Mouse (Mus musculus) liver, embryonic 14.5 days (tissue): ENCODE data around the gene Sirt4. TPM values are rescaled to one million over a fixed set of nuclear protein-coding genes. Genes with fewer than 3 reads are reported as not detected.

ENCODE experiments used
- ATAC-seq: fragments of 200-750 bp; cut with Nextera tagmentation; 2 replicates; pipeline ENCODE4 v1.8.0; 2017; ENCODE audit warnings: moderate number of reproducible peaks, mild to moderate bottlenecking, moderate library complexity; ENCODE audit not compliant: insufficient read depth
- DNase-seq, 3 experiments: peaks; one replicate each; pipeline ENCODE4 v3.0.0-alpha.2; 2012 to 2013; ENCODE audit warnings: low read depth in 3 of 3, low spot score in 3 of 3
- H3K27ac ChIP-seq: fragments of 300-500 bp; sonication (generic); 2 replicates; pipeline ENCODE4 v1.5.1; 2014; ENCODE audit warnings: moderate library complexity, mild to moderate bottlenecking, control low read depth, inconsistent platforms
- H3K27me3 ChIP-seq: fragments of 300-500 bp; sonication (generic); 2 replicates; pipeline ENCODE4 v1.6.1; 2014; ENCODE audit warnings: mild to moderate bottlenecking, low read length, moderate library complexity; ENCODE audit not compliant: control insufficient read depth, insufficient read depth
- H3K36me3 ChIP-seq: fragments of 300-500 bp; sonication (generic); replicated peaks from 2 replicates; pipeline ENCODE4 v1.6.1; 2014; ENCODE audit warnings: low read depth; ENCODE audit not compliant: control insufficient read depth, insufficient read depth
- H3K4me1 ChIP-seq, 2 experiments: fragments of 200-500 bp in 1 of 2; fragments of 300-500 bp in 1 of 2; sonication (generic) in 1 of 2; replicated peaks; 2 replicates each; pipeline ENCODE4 v1.6.1; 2012 to 2014; ENCODE audit warnings: antibody characterized with exemption in 1 of 2, inconsistent platforms in 1 of 2, low read length in 1 of 2; ENCODE audit not compliant: control insufficient read depth in 2 of 2, insufficient read depth in 2 of 2
- H3K4me2 ChIP-seq: fragments of 300-500 bp; sonication (generic); 2 replicates; pipeline ENCODE4 v1.6.1; 2014; ENCODE audit warnings: low read depth, mild to moderate bottlenecking, control low read depth, moderate library complexity
- H3K4me3 ChIP-seq, 2 experiments: fragments of 200-500 bp in 1 of 2; fragments of 300-500 bp in 1 of 2; sonication (generic) in 1 of 2; 2 replicates each; pipeline ENCODE4 v1.5.1; 2012 to 2014; ENCODE audit warnings: low read depth in 2 of 2, low read length in 2 of 2, mild to moderate bottlenecking in 2 of 2, control low read depth in 1 of 2, inconsistent platforms in 1 of 2, moderate library complexity in 1 of 2; ENCODE audit not compliant: insufficient read depth in 1 of 2
- H3K9ac ChIP-seq: fragments of 300-500 bp; sonication (generic); replicated peaks from 2 replicates; pipeline ENCODE4 v1.6.1; 2014; ENCODE audit warnings: mild to moderate bottlenecking, control low read depth, moderate library complexity
- H3K9me3 ChIP-seq: fragments of 300-500 bp; sonication (generic); 2 replicates; pipeline ENCODE4 v1.6.1; 2016; ENCODE audit warnings: low read length, mixed read lengths; ENCODE audit not compliant: control insufficient read depth
- CTCF ChIP-seq: IDR thresholded peaks from 2 replicates; pipeline ENCODE4 v1.5.1; 2016; ENCODE audit warnings: antibody characterized with exemption, low read depth, control low read depth
- EP300 ChIP-seq: IDR thresholded peaks from 2 replicates; pipeline ENCODE4 v1.6.1; 2016; ENCODE audit warnings: antibody characterized with exemption, low read depth
- WGBS: fragments of 180-500 bp; shearing (Covaris S2); extraction: QIAGEN DNeasy Blood & Tissue Kit; methylation state at CpG from one replicate; pipeline ENCODE4 v1.1.7; 2014; ENCODE audit not compliant: insufficient replicate concordance; 5-methylcytosine and 5-hydroxymethylcytosine counted together
- polyA plus RNA-seq, 2 experiments: library from polyadenylated mRNA; depleted of rRNA in 1 of 2; stranded (reverse) in 1 of 2; unstranded in 1 of 2; fragments of >200 nt; fragmentation: Nextera tagmentation in 1 of 2; extraction: Ambion mirVana in 1 of 2; gene quantifications; 2 replicates each; pipeline versions ENCODE4 v1.2.1 to v1.2.3; 2012 to 2014

Sirt4 gene
- polyA plus RNA-seq, 2 experiments: 3.9 to 8.4 TPM

DNA sequence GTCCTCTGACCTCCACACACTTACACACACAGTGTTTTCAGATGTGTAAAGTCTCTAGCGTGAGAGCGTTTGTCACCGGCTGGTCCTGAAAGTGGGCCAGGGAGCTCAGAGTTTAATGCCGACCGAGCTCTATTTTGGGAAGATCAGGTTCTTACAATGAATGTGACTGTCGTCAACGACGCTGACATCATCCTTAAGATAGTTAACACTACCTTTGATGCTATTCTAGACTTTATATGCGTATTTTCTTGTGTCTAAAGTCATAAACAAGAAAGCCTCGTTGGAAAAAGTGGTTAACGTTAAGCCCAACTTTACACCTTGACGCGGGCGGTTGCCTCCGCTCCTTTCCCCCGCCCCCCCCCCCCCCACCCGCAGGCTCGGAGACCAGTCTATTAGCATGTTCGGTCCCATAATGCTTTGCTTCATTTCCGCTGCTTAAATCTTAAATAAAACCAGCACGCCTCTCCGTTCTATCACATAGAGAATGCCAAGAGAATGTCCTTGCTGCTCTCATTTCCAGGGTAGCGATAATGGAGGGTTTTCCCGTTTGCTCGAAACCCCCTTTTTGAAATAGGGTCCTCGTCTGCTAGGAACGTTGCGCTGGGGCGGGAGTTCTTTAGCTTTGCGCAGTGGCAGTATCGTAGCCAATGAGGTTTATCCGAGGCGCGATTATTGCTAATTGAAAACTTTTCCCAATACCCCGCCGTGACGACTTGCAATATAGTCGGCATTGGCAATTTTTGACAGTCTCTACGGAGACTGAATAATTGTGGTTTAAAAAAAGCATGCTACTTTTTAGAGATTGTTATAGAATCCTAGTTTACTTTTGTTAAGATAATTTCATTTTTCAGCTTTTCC, 4.5 kb upstream of the Sirt4 start:
- TF ChIP-seq CTCF (no peak), EP300 (peak; percentile 79)
- H3K4me3 ChIP-seq: peak overlapping the region; percentile 40 to 46
- DNase-seq (peak; percentile 76 to 82 (median 77)), ATAC-seq (peak; percentile 77)
- peaks cover 14 to 26% of the 10 kb centered on the region in 2 experiments for H3K4me1 ChIP-seq
- H3K9ac ChIP-seq: peak overlapping the region; percentile 85
- H3K27ac ChIP-seq: peak overlapping the region; percentile 99
- H3K4me2 ChIP-seq: peak overlapping the region; percentile 78
- under 1% methylated on average over 39 of the region's 39 CpGs for WGBS
- no peaks in the 10 kb centered on the region for H3K9me3 ChIP-seq
- no peaks in the 10 kb centered on the region for H3K27me3 ChIP-seq
- H3K36me3 ChIP-seq: no peaks in the 10 kb centered on the region

GRCm38 (mm10) chr5:115487942-115488580, 3.5 kb upstream of the Sirt4 start:
- Histone ChIP-seq H3K4me1 (peaks cover 14 to 26% of the 10 kb centered on the region in 2 experiments), H3K27ac (peak overlapping the region; percentile 99; the same call in 1 of the 2 replicates), H3K4me2 (peak overlapping the region; percentile 78), H3K36me3 (no peaks in the 10 kb centered on the region), H3K9ac (peak overlapping the region; percentile 85), H3K27me3 (no peaks in the 10 kb centered on the region), H3K4me3 (no peak overlapping the region), H3K9me3 (no peaks in the 10 kb centered on the region)
- WGBS: 56% methylated on average over 9 of the region's 9 CpGs
- no peak for DNase-seq
- TF ChIP-seq EP300 (no peak), CTCF (no peak)
- ATAC-seq: no peak

GRCm38 (mm10) chr5:115487353-115487752, 2.8 kb upstream of the Sirt4 start:
- H3K4me1 ChIP-seq: peaks cover 14 to 24% of the 10 kb centered on the region in 2 experiments
- H3K9me3 ChIP-seq: no peaks in the 10 kb centered on the region
- H3K4me3 ChIP-seq: no peak overlapping the region
- no peak overlapping the region for H3K4me2 ChIP-seq
- H3K27ac ChIP-seq: no peak overlapping the region
- H3K36me3 ChIP-seq: no peaks in the 10 kb centered on the region
- no peaks in the 10 kb centered on the region for H3K27me3 ChIP-seq
- TF ChIP-seq EP300 (no peak), CTCF (no peak)
- no peak for ATAC-seq
- DNase-seq: no peak
- 76% methylated on average over 8 of the region's 8 CpGs for WGBS
- no peak overlapping the region for H3K9ac ChIP-seq

DNA sequence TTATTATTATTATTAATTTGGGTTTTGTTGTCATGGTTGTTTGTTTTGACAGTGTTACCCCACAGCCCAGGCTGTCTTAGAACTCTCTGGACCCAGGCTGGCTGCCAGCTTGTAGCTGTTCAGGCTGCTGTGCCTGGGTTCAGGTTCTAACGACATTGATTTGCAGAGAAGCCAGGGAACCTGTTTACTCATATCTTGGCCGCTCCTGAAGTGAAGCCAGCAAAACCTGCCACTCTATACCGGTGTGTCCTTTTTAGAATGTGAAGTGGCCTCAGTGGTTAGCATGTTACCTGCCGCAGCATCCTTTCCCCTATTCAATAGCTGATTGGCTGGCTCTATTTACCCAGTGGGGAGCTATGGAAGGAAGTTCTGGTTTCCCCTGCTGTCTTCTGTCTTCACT, 2.2 kb upstream of the Sirt4 start:
- H3K4me2 ChIP-seq: no peak overlapping the region
- H3K36me3 ChIP-seq: no peaks in the 10 kb centered on the region
- DNase-seq: no peak
- no peak overlapping the region for H3K9ac ChIP-seq
- H3K4me1 ChIP-seq: peaks cover 13 to 19% of the 10 kb centered on the region in 2 experiments
- no peak for ATAC-seq
- H3K27ac ChIP-seq: no peak overlapping the region
- TF ChIP-seq EP300: no peak
- no peak for TF ChIP-seq CTCF
- H3K27me3 ChIP-seq: no peaks in the 10 kb centered on the region
- no peaks in the 10 kb centered on the region for H3K9me3 ChIP-seq
- WGBS: 60% methylated on average over 4 of the region's 4 CpGs
- no peak overlapping the region for H3K4me3 ChIP-seq

DNA sequence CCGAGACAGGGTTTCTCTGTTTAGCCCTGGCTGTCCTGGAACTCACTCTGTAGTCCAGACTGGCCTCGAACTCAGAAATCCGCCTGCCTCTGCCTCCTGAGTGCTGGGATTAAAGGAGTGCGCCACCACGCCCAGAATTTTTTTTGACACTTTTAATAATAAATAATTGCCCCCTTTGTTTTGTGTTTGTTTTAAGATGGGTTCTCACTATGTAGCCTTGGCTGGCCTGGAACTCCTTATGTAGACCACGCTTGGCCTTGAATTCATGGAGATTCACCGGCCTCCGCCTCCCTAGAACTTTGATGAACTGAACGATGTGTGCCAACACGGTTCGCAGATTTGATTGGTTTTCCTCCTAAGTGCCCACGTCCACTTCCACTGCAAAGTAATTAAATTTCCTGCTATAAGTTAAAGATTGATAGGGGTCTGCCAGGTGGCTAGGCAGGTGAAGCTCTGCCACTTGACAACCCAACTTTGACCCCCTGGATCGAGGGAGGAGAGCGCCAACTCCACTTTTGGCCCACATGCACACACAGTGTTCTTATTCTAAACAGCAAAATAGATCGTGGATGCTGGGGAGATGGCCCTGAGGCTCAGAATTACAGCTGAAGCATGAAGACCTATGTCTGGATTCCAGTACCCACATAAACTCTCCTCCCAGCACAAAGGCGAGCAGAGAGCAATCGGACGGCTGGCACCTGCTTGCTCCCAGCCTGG, 1.1 kb upstream of the Sirt4 start:
- no peak for DNase-seq
- Histone ChIP-seq H3K36me3 (no peaks in the 10 kb centered on the region), H3K9me3 (no peaks in the 10 kb centered on the region), H3K4me1 (peaks cover 4 to 11% of the 10 kb centered on the region in 2 experiments; a peak in 3 of 4 replicates), H3K27me3 (no peaks in the 10 kb centered on the region), H3K9ac (no peak overlapping the region), H3K4me3 (no peak overlapping the region), H3K27ac (no peak overlapping the region), H3K4me2 (no peak overlapping the region)
- no peak for TF ChIP-seq CTCF
- TF ChIP-seq EP300: no peak
- WGBS: 82% methylated on average over 18 of the region's 18 CpGs
- ATAC-seq: no peak
